Mouse (Mus musculus) liver, adult 2 months (tissue): ENCODE measurements around the gene Pafah1b2.

Source experiments
- CTCF ChIP-seq: fragments of 200-500 bp; IDR thresholded peaks from 2 replicates; pipeline ENCODE4 v1.5.1; 2011; ENCODE audit warnings: low read depth, low read length, control low read depth
- POLR2A ChIP-seq: fragments of 200-500 bp; IDR thresholded peaks from 2 replicates; pipeline ENCODE4 v1.6.1; 2011; ENCODE audit warnings: low read length, control low read depth; ENCODE audit not compliant: insufficient read depth; ENCODE audit errors: extremely low read depth

- no peak for TF ChIP-seq CTCF
- no peak for TF ChIP-seq POLR2A
Observed at GRCm38 (mm10) chr9:45944506-45945400, 67.7 kb downstream of the Pafah1b2 start.
